Mouse (Mus musculus) ES-Bruce4 (cell line): ENCODE results near the gene Dclk1. TPM values are rescaled to one million over a fixed set of nuclear protein-coding genes. Genes with fewer than 3 reads are reported as not detected.

Experiments
- H3K27ac ChIP-seq: 2 replicates; pipeline ENCODE4 v1.5.1; 2012; ENCODE audit warnings: low read length, inconsistent platforms; ENCODE audit not compliant: insufficient read depth
- H3K27me3 ChIP-seq: 2 replicates; pipeline ENCODE4 v1.6.1; 2012; ENCODE audit warnings: mild to moderate bottlenecking, low read length, inconsistent platforms; ENCODE audit not compliant: control insufficient read depth, poor library complexity, insufficient read depth, severe bottlenecking
- H3K36me3 ChIP-seq: 2 replicates; pipeline ENCODE4 v1.6.1; 2012; ENCODE audit warnings: inconsistent platforms, mild to moderate bottlenecking, low read length, moderate library complexity; ENCODE audit not compliant: control insufficient read depth, poor library complexity, insufficient read depth, severe bottlenecking
- H3K4me1 ChIP-seq: one replicate; pipeline ENCODE4 v1.8.1; 2011; ENCODE audit warnings: low read length; ENCODE audit not compliant: control insufficient read depth, insufficient read depth
- H3K4me3 ChIP-seq: 2 replicates; pipeline ENCODE4 v1.5.1; 2011; ENCODE audit warnings: low read depth, mild to moderate bottlenecking, low read length
- H3K9ac ChIP-seq: 2 replicates; pipeline ENCODE4 v1.6.1; 2012; ENCODE audit warnings: low read depth, mild to moderate bottlenecking, inconsistent platforms; ENCODE audit not compliant: poor library complexity, severe bottlenecking
- H3K9me3 ChIP-seq: replicated peaks from 2 replicates; pipeline ENCODE4 v1.6.1; 2012; ENCODE audit warnings: mild to moderate bottlenecking, low read length, inconsistent platforms; ENCODE audit not compliant: control insufficient read depth, poor library complexity, insufficient read depth, severe bottlenecking
- CTCF ChIP-seq: IDR thresholded peaks from one replicate; pipeline ENCODE4 v1.8.1; 2011; ENCODE audit warnings: low read depth, low read length
- EP300 ChIP-seq: IDR thresholded peaks from 2 replicates; pipeline ENCODE4 v1.6.1; 2011; ENCODE audit warnings: low read depth, low read length; ENCODE audit not compliant: insufficient read depth
- POLR2A ChIP-seq: IDR thresholded peaks from one replicate; pipeline ENCODE4 v1.8.1; 2011; ENCODE audit warnings: low read length; ENCODE audit not compliant: insufficient read depth
- polyA plus RNA-seq: library from polyadenylated mRNA; stranded (reverse); fragments of >200 nt; gene quantifications from 2 replicates; pipeline ENCODE4 v1.2.4, GENCODE M21; 2011; ENCODE audit warnings: low read depth; ENCODE audit not compliant: missing spikeins, insufficient read depth, insufficient read length

Gene Dclk1
- polyA plus RNA-seq, 1 experiment = 1.3 TPM

GRCm38 (mm10) chr3:55320572-55320971, 78.4 kb downstream of the Dclk1 start:
- Histone ChIP-seq H3K4me3 (no peak overlapping the region), H3K36me3 (no peaks in the 10 kb centered on the region), H3K4me1 (no peaks in the 10 kb centered on the region), H3K27ac (no peak overlapping the region), H3K9me3 (0 out of 2 replicates have a peak, but pooled peaks cover 2% of the 10 kb centered on the region), H3K27me3 (no peaks in the 10 kb centered on the region), H3K9ac (no peak overlapping the region)
- no peak for TF ChIP-seq CTCF
- no peak for TF ChIP-seq POLR2A
- no peak for TF ChIP-seq EP300

DNA sequence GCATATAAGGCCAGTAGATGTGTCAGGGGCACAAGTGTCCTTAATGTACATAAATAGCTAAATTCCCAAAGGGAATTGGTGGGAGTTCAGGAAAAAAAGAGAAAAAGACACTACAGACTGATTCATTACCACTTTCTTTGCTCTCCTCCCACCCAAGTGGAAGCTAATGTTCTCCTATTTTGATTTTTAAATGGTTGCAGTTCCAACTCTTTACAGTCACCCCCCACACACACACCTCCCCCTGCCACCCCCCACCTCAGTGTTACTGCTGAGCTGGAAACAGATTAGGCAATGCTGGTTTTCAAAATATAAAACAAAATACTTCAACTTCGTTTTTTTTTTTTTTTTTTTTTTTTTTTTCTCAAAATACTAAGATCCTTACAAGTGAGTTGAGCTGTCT, 81.9 kb downstream of the Dclk1 start:
- H3K4me3 ChIP-seq = no peak overlapping the region
- H3K4me1 ChIP-seq = no peaks in the 10 kb centered on the region
- H3K9me3 ChIP-seq = 0 out of 2 replicates have a peak, but pooled peaks cover 2% of the 10 kb centered on the region
- H3K27ac ChIP-seq = no peak overlapping the region
- no peak overlapping the region for H3K9ac ChIP-seq
- H3K36me3 ChIP-seq = no peaks in the 10 kb centered on the region
- no peaks in the 10 kb centered on the region for H3K27me3 ChIP-seq
- TF ChIP-seq EP300 (no peak), CTCF (no peak), POLR2A (no peak)

DNA sequence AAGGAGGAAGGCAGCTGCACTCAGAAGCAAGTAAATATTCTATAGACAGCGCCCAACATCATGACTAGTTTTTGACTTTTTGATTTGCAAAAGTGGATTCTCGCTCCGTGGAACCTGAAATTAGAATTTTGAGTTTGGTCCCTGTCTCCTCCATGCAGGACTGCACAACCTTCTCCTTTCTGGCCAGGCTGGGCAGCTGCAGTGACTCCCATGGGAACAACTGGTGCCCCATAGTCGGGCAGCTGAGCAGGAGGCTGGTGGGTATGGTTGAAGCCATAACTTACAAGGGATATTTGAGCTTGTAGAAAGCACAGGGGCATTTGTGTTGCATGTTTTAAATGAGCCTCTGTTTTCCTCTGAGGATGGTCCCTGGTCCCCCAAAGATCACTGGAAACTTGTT, 88.3 kb downstream of the Dclk1 start:
- TF ChIP-seq EP300 (no peak), POLR2A (no peak), CTCF (no peak)
- Histone ChIP-seq H3K36me3 (no peaks in the 10 kb centered on the region), H3K9me3 (no peaks in the 10 kb centered on the region), H3K4me1 (no peaks in the 10 kb centered on the region), H3K27ac (no peak overlapping the region), H3K9ac (no peak overlapping the region), H3K4me3 (no peak overlapping the region), H3K27me3 (no peaks in the 10 kb centered on the region)

DNA sequence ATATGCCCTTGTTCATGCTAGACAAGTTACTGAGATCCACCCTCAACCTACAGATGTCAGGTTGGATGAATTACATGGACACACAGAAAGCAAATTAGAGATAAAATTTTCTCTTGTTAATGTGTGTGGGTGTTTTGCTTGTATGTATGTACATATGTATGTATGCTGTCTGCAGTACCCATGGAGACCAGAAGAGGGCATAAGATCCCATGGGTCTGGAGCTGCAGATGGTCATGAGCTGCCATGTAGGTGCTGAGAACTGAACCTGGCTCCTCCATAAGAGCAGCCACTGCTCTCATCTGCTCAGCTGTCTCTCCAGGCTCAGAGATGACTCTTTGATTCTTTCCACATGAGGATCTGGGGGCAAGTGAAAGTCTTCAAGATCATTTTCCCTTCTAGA, 89.5 kb downstream of the Dclk1 start:
- TF ChIP-seq POLR2A (no peak), EP300 (no peak), CTCF (no peak)
- Histone ChIP-seq H3K9ac (no peak overlapping the region), H3K36me3 (no peaks in the 10 kb centered on the region), H3K4me3 (no peak overlapping the region), H3K9me3 (no peaks in the 10 kb centered on the region), H3K27me3 (no peaks in the 10 kb centered on the region), H3K27ac (no peak overlapping the region), H3K4me1 (no peaks in the 10 kb centered on the region)

DNA sequence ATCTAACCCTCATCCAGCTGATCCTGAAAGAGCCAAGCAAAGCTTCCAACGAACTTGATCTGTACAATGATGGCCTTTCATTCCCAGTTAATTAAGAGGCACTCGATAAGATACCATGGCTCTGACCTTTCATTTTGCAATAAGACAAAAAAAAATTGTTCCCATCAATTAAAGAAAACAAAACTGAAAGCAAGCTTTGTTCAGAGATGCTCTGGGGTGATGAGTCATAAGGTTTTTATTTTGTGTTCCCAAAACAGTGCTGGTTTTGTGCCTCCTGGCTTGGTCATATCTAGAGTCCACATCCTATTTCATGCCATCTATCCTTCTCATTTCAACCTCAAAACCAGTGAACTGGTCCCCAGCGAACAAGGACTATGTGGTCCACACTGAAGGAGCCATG, 91.3 kb downstream of the Dclk1 start:
- no peaks in the 10 kb centered on the region for H3K4me1 ChIP-seq

GRCm38 (mm10) chr3:55336895-55337294, 94.7 kb downstream of the Dclk1 start:
- TF ChIP-seq EP300 = no peak
- TF ChIP-seq CTCF = no peak
- TF ChIP-seq POLR2A = no peak
- Histone ChIP-seq H3K9ac (no peak overlapping the region), H3K4me1 (no peaks in the 10 kb centered on the region), H3K4me3 (no peak overlapping the region), H3K27ac (no peak overlapping the region), H3K27me3 (no peaks in the 10 kb centered on the region), H3K36me3 (no peaks in the 10 kb centered on the region), H3K9me3 (no peaks in the 10 kb centered on the region)

More for the DNA sequence above, 91.3 kb downstream of the Dclk1 start:
- Histone ChIP-seq H3K9ac (no peak overlapping the region), H3K9me3 (no peaks in the 10 kb centered on the region), H3K4me3 (no peak overlapping the region), H3K27ac (no peak overlapping the region), H3K36me3 (no peaks in the 10 kb centered on the region), H3K27me3 (no peaks in the 10 kb centered on the region)
- TF ChIP-seq EP300 (no peak), POLR2A (no peak), CTCF (no peak)
